Mouse (Mus musculus) megakaryocyte, embryonic 14.5 days (primary cell): ENCODE data around the gene Tcaf1. TPM values are rescaled to one million over a fixed set of nuclear protein-coding genes. Genes with fewer than 3 reads are reported as not detected.

Source experiments
- H3K27me3 ChIP-seq: replicated peaks from 2 replicates; pipeline ENCODE3; 2012; ENCODE audit warnings: inconsistent platforms
- H3K36me3 ChIP-seq: replicated peaks from 2 replicates; pipeline ENCODE3; 2012; ENCODE audit warnings: low read length, inconsistent platforms, mixed read lengths
- H3K4me1 ChIP-seq: 2 replicates; pipeline ENCODE4 v1.6.1; 2012; ENCODE audit warnings: inconsistent platforms
- H3K4me3 ChIP-seq: replicated peaks from 2 replicates; pipeline ENCODE3; 2012; ENCODE audit warnings: moderate library complexity, mild to moderate bottlenecking, inconsistent platforms
- H3K9me3 ChIP-seq: 2 replicates; pipeline ENCODE4 v1.6.1; 2012; ENCODE audit warnings: inconsistent platforms
- FLI1 ChIP-seq: IDR thresholded peaks from 2 replicates; pipeline ENCODE4 v1.6.1; 2012; ENCODE audit warnings: low read length, inconsistent platforms, mixed read lengths
- GATA1 ChIP-seq: IDR thresholded peaks from 3 replicates; pipeline ENCODE4 v1.6.1; 2012; ENCODE audit warnings: mixed read lengths, low read length, inconsistent platforms, borderline replicate concordance
- polyA plus RNA-seq: library from polyadenylated mRNA; stranded (reverse); fragments of >175 nt; gene quantifications from 2 replicates; pipeline ENCODE4 v1.2.3, GENCODE M21; 2012; ENCODE audit warnings: low replicate concordance; ENCODE audit not compliant: insufficient read depth

Tcaf1 gene
- not detected in 2 replicates for polyA plus RNA-seq

DNA sequence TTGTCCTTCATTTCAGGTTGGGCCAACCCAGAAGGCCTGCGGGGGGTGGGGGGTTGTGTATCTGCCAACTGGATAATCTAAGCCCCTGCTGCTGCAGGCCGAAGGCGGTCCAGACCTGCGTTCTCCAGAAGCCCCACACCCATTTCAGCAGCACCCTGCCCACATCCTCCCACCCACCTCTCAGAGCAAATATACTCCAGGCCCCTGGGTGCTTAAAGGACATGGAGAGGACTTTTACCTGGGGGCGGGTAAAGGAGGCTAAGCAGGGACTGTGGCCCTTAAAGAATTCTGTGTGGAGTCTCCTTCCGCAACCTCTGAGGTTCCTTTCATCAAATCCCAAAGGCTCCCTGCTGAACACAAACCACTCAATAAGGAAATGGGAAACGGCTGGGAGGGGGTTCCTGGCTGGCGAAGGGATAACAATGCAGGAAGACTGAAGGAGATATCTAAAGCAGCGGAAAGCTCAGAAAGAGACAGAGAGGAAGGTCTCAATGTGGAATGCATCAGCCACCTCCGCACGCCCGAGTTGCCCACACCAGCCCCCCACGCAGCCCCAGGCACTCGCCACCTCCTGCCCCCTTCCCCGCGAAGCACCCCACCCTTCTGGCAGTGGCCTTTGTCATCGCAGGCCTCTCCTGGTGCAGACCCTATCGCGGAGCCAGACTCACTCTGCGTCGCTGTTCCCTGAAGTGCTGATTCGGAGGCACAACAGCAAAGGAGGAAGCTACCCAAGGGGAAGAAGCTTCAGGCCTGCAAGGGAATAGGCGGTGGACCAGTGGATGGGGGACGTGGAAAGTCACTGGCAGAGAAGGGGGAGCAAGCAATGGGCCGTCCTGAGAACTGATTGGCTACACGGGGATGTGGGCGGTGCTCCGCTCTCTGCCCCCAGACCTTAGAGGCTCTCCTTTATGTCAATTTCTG is at the start of gene Tcaf1:
Tcaf1 (minus strand) TSS at position 798 of the 921 bp plus-strand sequence.
- peaks cover 3% of the 10 kb centered on the region for H3K27me3 ChIP-seq
- TF ChIP-seq FLI1 (no peak), GATA1 (no peak)
- H3K4me1 ChIP-seq: no peaks in the 10 kb centered on the region
- H3K9me3 ChIP-seq: peaks cover 4% of the 10 kb centered on the region
- no peaks in the 10 kb centered on the region for H3K36me3 ChIP-seq
- H3K4me3 ChIP-seq: no peak within 1 kb of the TSS

DNA sequence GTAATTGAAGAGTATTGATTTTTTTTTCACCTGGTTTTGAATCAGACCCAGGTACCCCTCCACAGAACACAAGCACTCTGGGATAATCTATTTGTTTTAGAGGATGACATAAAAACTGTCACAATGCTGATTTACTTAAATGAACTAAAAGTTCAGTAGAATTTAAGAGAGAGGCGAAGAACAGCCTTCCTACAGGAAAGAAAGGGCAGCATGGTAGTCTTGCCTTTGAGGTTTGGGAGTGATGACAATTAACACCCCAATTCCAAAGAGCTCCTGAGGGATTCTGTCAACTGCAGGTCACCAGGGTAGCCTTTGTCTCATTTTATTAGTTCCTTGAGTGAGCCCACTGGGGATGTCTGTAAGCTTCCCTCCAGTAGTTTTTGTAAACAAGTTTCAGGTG is 46.2 kb upstream of the Tcaf1 start, which contains the start of gene Olfr38:
Olfr38 (plus strand) TSS at position 301 of the 400 bp plus-strand sequence.
- H3K36me3 ChIP-seq: no peaks in the 10 kb centered on the region
- no peaks in the 10 kb centered on the region for H3K9me3 ChIP-seq
- H3K4me3 ChIP-seq: no peak within 1 kb of the TSS
- H3K27me3 ChIP-seq: no peaks in the 10 kb centered on the region
- no peak for TF ChIP-seq GATA1
- TF ChIP-seq FLI1: no peak
- no peaks in the 10 kb centered on the region for H3K4me1 ChIP-seq

DNA sequence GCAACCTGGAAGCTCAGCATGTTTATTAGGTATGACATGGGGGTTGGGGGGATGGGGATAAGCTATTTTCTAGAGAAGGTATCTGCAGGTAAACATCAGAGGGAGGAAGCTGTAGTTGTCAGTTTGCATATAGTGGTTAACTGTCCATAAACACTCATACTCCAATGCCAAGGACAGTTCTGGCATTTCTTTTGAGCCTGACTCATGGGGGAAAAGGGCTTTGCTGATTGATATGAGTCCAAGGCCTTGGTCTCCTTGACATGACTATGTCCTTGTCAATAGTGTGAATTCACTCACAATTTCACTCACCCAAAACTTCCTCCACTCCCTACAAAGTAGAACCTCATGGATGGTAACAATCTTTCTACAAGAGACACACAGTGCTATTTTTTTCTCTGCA is 38.0 kb upstream of the Tcaf1 start:
- no peak for TF ChIP-seq GATA1
- no peak for TF ChIP-seq FLI1
- no peaks in the 10 kb centered on the region for H3K36me3 ChIP-seq

DNA sequence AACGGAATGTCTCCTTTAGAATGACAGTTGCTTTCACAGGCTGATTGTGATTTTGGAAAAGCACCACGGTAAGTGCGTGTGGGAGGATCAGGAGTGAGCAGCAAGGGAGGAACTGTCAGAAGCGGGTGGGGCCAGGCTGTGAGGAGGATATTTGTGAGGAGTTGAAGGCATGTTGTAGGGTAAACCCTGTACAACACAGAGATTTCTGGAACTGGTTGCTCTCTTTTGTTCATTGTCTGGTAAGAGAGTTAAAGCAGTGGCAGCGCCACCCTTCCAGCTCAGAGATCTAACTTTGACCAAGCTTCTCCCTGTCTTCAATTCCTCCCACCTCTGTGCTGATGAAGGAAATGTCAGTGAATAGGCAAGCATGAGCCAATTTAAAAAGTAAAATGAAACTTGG is 32.4 kb upstream of the Tcaf1 start:
- Histone ChIP-seq H3K9me3 (no peaks in the 10 kb centered on the region), H3K36me3 (no peaks in the 10 kb centered on the region), H3K27me3 (no peaks in the 10 kb centered on the region), H3K4me1 (no peaks in the 10 kb centered on the region), H3K4me3 (no peak overlapping the region)
- TF ChIP-seq FLI1: no peak
- TF ChIP-seq GATA1: no peak

More for the DNA sequence above, 38.0 kb upstream of the Tcaf1 start:
- H3K4me3 ChIP-seq: no peak overlapping the region
- H3K27me3 ChIP-seq: no peaks in the 10 kb centered on the region
- H3K4me1 ChIP-seq: no peaks in the 10 kb centered on the region
- no peaks in the 10 kb centered on the region for H3K9me3 ChIP-seq

DNA sequence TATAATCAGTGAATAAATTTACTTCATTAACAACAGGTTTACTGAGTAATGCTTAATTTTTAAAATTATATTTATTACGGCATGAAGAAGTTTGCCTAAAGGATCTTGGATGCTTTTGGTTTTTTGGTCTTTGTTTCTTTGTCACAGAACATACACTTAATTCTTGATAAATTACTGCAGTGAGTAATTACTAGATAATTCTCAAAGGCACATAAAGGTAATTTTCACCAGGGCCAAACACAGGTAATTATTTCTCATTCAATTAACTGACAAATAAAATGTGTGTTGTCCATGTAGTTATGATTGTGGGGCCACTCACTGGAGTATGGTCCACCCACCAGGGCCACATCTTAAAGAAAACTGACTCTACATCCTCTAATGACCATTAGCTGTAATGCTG is 29.2 kb upstream of the Tcaf1 start, which contains the start of gene Olfr453:
Olfr453 (plus strand) TSS at position 301 of the 400 bp plus-strand sequence.
- TF ChIP-seq GATA1 (no peak), FLI1 (no peak)
- H3K27me3 ChIP-seq: no peaks in the 10 kb centered on the region
- no peaks in the 10 kb centered on the region for H3K36me3 ChIP-seq
- H3K4me1 ChIP-seq: no peaks in the 10 kb centered on the region
- H3K9me3 ChIP-seq: no peaks in the 10 kb centered on the region
- H3K4me3 ChIP-seq: no peak within 1 kb of the TSS

DNA sequence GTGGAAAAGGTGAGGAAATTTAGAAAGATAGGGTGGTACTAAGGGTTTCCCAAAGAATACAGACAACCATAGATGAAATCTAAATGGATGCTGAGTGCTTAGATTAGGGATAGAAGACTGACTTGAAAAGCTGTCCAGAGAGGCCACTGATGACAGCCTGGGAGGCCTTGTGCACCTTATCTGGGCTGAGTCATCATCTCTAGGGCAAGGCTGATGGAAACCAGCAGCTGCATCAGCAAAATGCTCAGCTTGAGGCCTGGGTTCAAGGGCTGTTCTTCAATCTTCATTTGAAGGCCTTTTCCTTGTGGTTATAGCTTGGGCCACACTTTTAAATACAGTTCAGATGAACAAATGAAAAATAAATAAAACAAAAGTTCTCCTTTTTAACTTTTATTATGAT is 8.1 kb upstream of the Tcaf1 start:
- H3K4me1 ChIP-seq: no peaks in the 10 kb centered on the region
- no peak for TF ChIP-seq GATA1
- no peak for TF ChIP-seq FLI1
- H3K27me3 ChIP-seq: no peaks in the 10 kb centered on the region
- no peaks in the 10 kb centered on the region for H3K9me3 ChIP-seq
- no peak overlapping the region for H3K4me3 ChIP-seq
- no peaks in the 10 kb centered on the region for H3K36me3 ChIP-seq

DNA sequence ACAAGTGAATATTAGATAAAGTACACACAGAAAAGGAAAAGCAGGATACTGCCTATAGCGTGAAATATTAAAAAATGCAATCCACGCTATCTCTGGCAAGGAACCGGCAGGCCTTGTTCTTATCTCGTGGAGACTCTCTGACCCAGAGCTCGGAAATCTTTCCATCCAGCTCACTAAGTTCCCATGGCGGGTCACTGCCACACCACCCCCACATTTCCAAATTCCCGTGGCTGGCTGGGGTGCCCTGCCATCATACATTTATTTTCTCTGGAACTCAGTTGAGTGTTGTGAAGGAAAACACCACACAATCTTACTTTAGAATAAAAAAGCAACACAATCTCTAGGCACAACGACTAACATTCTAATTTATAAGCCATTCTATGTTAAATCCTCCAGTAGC is 4.8 kb upstream of the Tcaf1 start:
- TF ChIP-seq FLI1 (no peak), GATA1 (no peak)
- Histone ChIP-seq H3K4me3 (no peak overlapping the region), H3K9me3 (peaks cover 3% of the 10 kb centered on the region), H3K36me3 (no peaks in the 10 kb centered on the region), H3K27me3 (peaks cover 2% of the 10 kb centered on the region), H3K4me1 (no peaks in the 10 kb centered on the region)

DNA sequence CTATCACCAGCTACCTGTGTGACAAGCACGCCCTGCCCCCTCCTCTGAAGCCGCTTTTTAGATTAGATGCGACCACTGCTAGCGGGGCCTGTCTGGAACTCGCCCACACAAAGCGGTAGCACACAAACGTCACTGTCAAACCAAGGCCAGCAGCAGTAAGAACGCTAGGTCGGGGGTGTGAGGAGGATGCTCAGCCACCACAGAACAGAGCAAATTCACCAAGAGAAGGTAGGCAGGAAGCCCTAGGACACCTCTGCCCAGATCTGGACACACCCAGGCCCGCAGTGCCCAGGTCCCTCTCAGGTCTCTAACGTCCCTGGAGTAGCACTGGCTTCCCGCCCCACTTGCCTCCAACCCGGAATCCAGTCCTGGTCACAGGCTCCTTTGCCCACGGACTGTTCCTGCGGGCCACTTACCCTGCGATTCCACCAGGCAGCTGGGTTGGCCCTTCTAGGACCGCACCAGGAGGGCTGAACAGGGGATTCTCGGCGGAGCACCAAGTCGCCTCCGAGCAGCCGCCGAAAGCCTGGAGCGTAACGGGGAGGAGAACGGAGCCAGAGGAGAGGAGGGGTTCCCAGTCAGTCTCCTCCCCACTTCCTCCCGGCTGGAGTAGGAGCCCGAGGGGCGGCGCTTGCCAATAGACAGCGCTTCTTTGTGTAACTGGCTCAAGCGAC is 17.2 kb downstream of the Tcaf1 start:
- Histone ChIP-seq H3K27me3 (peaks cover 14% of the 10 kb centered on the region), H3K9me3 (peaks cover under 1% of the 10 kb centered on the region; the same call in 1 of the 2 replicates), H3K4me1 (peaks cover 12% of the 10 kb centered on the region), H3K36me3 (no peaks in the 10 kb centered on the region), H3K4me3 (peak overlapping the region; percentile 91)
- TF ChIP-seq GATA1 (no peak), FLI1 (no peak)

DNA sequence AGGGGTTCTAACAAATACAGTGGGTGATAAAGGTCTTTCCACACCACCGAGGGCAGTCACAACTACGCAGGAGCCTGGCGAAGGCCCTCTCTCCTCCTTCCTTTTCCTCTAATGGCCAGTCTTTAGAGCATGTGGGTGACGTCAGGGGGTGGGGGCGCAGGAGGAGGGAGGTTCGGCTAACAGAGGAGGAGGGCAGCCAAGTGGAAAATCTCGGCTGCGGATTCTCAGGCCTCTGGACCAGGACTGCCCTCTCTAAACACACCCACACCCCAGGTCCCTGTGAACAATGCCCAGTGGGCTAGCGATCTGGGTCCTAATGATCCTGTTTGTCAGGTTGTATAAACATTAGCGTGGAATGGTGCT is 17.8 kb downstream of the Tcaf1 start:
- H3K36me3 ChIP-seq: no peaks in the 10 kb centered on the region
- peaks cover 12% of the 10 kb centered on the region for H3K4me1 ChIP-seq
- no peaks in the 10 kb centered on the region for H3K9me3 ChIP-seq
- TF ChIP-seq GATA1: no peak
- TF ChIP-seq FLI1: no peak
- peaks cover 14% of the 10 kb centered on the region for H3K27me3 ChIP-seq
- H3K4me3 ChIP-seq: peak overlapping the region; percentile 91

DNA sequence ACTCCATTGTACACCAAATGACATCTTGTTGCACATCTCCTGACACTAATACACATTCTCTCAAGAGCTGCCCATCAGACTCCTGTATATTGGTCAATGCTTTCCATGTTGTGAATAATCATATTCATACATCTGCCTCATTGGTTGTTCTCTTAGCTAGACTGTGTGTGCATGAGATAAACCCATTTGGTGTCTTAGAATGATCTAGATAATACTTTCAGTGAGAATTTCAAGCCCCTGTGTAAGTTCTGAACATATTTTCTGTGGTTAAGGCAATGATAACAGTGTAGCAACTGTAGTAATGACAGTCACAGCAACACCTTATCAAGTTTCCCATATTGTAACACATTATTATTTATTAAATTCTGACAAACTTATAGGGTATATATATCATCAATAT is 20.1 kb downstream of the Tcaf1 start:
- H3K36me3 ChIP-seq: no peaks in the 10 kb centered on the region
- no peak for TF ChIP-seq FLI1
- no peak for TF ChIP-seq GATA1
- H3K4me1 ChIP-seq: peaks cover 12% of the 10 kb centered on the region
- H3K9me3 ChIP-seq: no peaks in the 10 kb centered on the region
- no peak overlapping the region for H3K4me3 ChIP-seq
- H3K27me3 ChIP-seq: peaks cover 14% of the 10 kb centered on the region
